Mouse (Mus musculus) ES-Bruce4 (cell line): ENCODE results near the gene Tnpo3.

Experiments used
- CTCF ChIP-seq: IDR thresholded peaks from one replicate; pipeline ENCODE4 v1.8.1; 2011; ENCODE audit warnings: low read depth, low read length
- POLR2A ChIP-seq: IDR thresholded peaks from one replicate; pipeline ENCODE4 v1.8.1; 2011; ENCODE audit warnings: low read length; ENCODE audit not compliant: insufficient read depth

DNA sequence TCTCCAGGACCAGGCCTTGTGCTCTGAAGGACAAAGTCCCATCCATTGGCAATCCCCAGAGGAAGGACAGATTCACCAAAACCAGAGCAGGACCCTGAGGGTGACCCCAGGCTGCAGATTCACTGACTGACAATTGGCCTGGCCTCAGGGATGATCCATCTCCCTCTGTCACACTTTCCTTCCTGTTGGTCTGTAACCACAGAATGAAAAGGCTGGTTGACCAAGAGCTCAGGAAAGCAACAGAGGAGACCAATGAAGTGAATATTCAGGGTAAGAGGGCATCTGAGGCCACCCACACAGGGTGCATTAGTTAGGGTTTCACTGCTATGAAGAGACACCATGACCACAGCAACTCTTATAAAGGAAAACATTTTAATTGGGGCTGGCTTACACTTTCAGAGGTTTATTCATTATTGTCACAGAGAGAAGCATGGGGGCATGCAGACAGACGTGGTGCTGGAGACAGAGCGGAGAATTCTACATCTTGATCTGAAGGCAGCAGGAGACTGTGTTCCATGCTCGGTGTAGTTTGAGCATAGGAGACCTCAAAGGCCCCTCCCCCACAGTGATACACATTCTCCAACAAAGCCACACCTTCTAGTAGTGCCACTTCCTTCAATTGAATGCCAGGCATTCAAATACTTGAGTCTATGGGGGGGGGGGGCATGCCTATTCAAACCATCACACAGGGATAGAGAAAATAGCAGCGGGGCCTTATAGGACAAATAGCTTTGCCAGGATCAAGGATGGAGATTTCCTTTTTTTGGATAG, 26.8 kb upstream of the Tnpo3 start:
- TF ChIP-seq CTCF: no peak
- no peak for TF ChIP-seq POLR2A
